Mouse (Mus musculus): ENCODE data around the gene Pitpnm3. TPM values are rescaled to one million over a fixed set of nuclear protein-coding genes. Genes with fewer than 3 reads are reported as not detected.

Pitpnm3 gene
- polyA plus RNA-seq, 1 experiment from 2014 or later: 0.39 TPM

DNA sequence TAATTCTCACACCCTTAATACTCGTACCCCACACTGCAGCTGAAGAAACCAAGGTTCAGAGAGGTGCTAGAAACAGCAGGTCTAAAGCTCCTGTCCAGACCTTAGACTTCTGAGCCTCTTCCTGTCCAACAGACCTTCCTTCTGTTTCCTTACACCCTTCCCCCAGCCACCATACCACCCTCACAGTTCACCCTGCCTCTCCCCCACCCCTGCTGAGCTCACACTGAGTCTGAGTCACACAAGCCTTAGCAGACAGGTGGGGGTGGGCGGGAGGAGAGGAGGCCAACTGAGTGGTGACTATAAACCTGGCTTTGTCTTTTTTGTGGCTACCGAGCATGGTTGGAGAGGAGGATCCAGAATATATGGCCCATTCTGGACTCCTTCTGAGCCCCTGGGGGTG, 24.9 kb downstream of the Pitpnm3 start:
- no peak overlapping the region for H3K27ac ChIP-seq (replicated peaks in 1 of 2; ENCODE audit: control insufficient read depth in 1 of 2, insufficient read depth in 1 of 2, low read depth in 2 of 2, low read length in 2 of 2)
- H3K4me2 ChIP-seq (ENCODE audit: low read length): no peak overlapping the region
- no peak overlapping the region for H3K9ac ChIP-seq (ENCODE audit: low read length)
- H3K4me1 ChIP-seq (ENCODE audit: control insufficient read depth in 2 of 2, insufficient read depth in 2 of 2, low read length in 2 of 2): no peaks in the 10 kb centered on the region
- no peak overlapping the region for H3K4me3 ChIP-seq (ENCODE audit: control insufficient read depth in 1 of 2, insufficient read depth in 1 of 2, low read depth in 1 of 2, low read length in 2 of 2)
- no peaks in the 10 kb centered on the region for H3K36me3 ChIP-seq (ENCODE audit: control insufficient read depth, insufficient read depth, low read length)
- no peaks in the 10 kb centered on the region for H3K27me3 ChIP-seq (ENCODE audit: control insufficient read depth, insufficient read depth, low read length)
- 37% methylated on average over 3 of the region's 3 CpGs for WGBS
- 0 out of 2 replicates have a peak, but pooled peaks cover 4% of the 10 kb centered on the region for H3K9me3 ChIP-seq (ENCODE audit: control insufficient read depth, low read length)
- ATAC-seq (ENCODE audit: insufficient number of reproducible peaks, insufficient read depth, low FRiP score, low read depth): no peak

GRCm38 (mm10) chr11:72104223-72104622, 31.4 kb downstream of the Pitpnm3 start:
- Histone ChIP-seq H3K27ac (replicated peaks in 1 of 2; ENCODE audit: control insufficient read depth in 1 of 2, insufficient read depth in 1 of 2, low read depth in 2 of 2, low read length in 2 of 2) (no peak overlapping the region), H3K4me2 (ENCODE audit: low read length) (no peak overlapping the region), H3K36me3 (ENCODE audit: control insufficient read depth, insufficient read depth, low read length) (no peaks in the 10 kb centered on the region), H3K4me3 (ENCODE audit: control insufficient read depth in 1 of 2, insufficient read depth in 1 of 2, low read depth in 1 of 2, low read length in 2 of 2) (no peak overlapping the region), H3K4me1 (ENCODE audit: control insufficient read depth in 2 of 2, insufficient read depth in 2 of 2, low read length in 2 of 2) (no peaks in the 10 kb centered on the region), H3K27me3 (ENCODE audit: control insufficient read depth, insufficient read depth, low read length) (no peaks in the 10 kb centered on the region), H3K9ac (ENCODE audit: low read length) (no peak overlapping the region), H3K9me3 (ENCODE audit: control insufficient read depth, low read length) (0 out of 2 replicates have a peak, but pooled peaks cover 4% of the 10 kb centered on the region)
- 68% methylated on average over 8 of the region's 8 CpGs for WGBS
- ATAC-seq (ENCODE audit: insufficient number of reproducible peaks, insufficient read depth, low FRiP score, low read depth): no peak

DNA sequence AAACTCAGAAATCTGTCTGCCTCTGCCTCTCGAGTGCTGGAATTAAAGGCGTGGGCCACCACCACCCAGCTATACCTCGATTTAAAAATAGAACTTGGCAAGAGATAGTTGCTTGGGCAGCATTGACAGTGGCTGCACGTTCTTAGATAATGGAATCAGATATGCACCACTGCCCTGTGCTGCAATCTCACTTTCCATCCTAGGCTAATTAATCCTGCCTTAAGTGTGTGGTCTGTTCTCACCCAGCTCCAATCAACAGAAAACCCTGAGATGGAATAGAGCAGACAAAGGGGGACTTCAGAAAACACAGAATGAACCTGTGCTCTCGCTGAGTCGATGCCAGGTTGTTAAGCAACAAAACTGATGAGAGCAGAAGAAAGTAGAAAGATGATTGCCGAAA, 32.0 kb downstream of the Pitpnm3 start:
- Histone ChIP-seq H3K27ac (replicated peaks in 1 of 2; ENCODE audit: control insufficient read depth in 1 of 2, insufficient read depth in 1 of 2, low read depth in 2 of 2, low read length in 2 of 2) (no peak overlapping the region), H3K9ac (ENCODE audit: low read length) (no peak overlapping the region), H3K9me3 (ENCODE audit: control insufficient read depth, low read length) (0 out of 2 replicates have a peak, but pooled peaks cover 4% of the 10 kb centered on the region), H3K36me3 (ENCODE audit: control insufficient read depth, insufficient read depth, low read length) (no peaks in the 10 kb centered on the region), H3K4me1 (ENCODE audit: control insufficient read depth in 2 of 2, insufficient read depth in 2 of 2, low read length in 2 of 2) (no peaks in the 10 kb centered on the region), H3K4me2 (ENCODE audit: low read length) (no peak overlapping the region), H3K27me3 (ENCODE audit: control insufficient read depth, insufficient read depth, low read length) (no peaks in the 10 kb centered on the region), H3K4me3 (ENCODE audit: control insufficient read depth in 1 of 2, insufficient read depth in 1 of 2, low read depth in 1 of 2, low read length in 2 of 2) (no peak overlapping the region)
- no peak for ATAC-seq (ENCODE audit: insufficient number of reproducible peaks, insufficient read depth, low FRiP score, low read depth)
- WGBS: 38% methylated on average over 7 of the region's 7 CpGs

GRCm38 (mm10) chr11:72100996-72101395, 34.6 kb downstream of the Pitpnm3 start:
- Histone ChIP-seq H3K27ac (replicated peaks in 1 of 2; ENCODE audit: control insufficient read depth in 1 of 2, insufficient read depth in 1 of 2, low read depth in 2 of 2, low read length in 2 of 2) (no peak overlapping the region), H3K36me3 (ENCODE audit: control insufficient read depth, insufficient read depth, low read length) (no peaks in the 10 kb centered on the region), H3K4me1 (ENCODE audit: control insufficient read depth in 2 of 2, insufficient read depth in 2 of 2, low read length in 2 of 2) (peaks cover 0 to 3% of the 10 kb centered on the region in 2 experiments; a peak in 1 of 4 replicates), H3K9ac (ENCODE audit: low read length) (no peak overlapping the region), H3K4me3 (ENCODE audit: control insufficient read depth in 1 of 2, insufficient read depth in 1 of 2, low read depth in 1 of 2, low read length in 2 of 2) (no peak overlapping the region), H3K9me3 (ENCODE audit: control insufficient read depth, low read length) (no peaks in the 10 kb centered on the region), H3K4me2 (ENCODE audit: low read length) (no peak overlapping the region), H3K27me3 (ENCODE audit: control insufficient read depth, insufficient read depth, low read length) (no peaks in the 10 kb centered on the region)
- ATAC-seq (ENCODE audit: insufficient number of reproducible peaks, insufficient read depth, low FRiP score, low read depth): no peak
- WGBS: 79% methylated on average over 4 of the region's 4 CpGs

GRCm38 (mm10) chr11:72099181-72099580, 36.4 kb downstream of the Pitpnm3 start:
- Histone ChIP-seq H3K4me3 (ENCODE audit: control insufficient read depth in 1 of 2, insufficient read depth in 1 of 2, low read depth in 1 of 2, low read length in 2 of 2) (no peak overlapping the region), H3K9me3 (ENCODE audit: control insufficient read depth, low read length) (no peaks in the 10 kb centered on the region), H3K36me3 (ENCODE audit: control insufficient read depth, insufficient read depth, low read length) (no peaks in the 10 kb centered on the region), H3K9ac (ENCODE audit: low read length) (no peak overlapping the region), H3K27me3 (ENCODE audit: control insufficient read depth, insufficient read depth, low read length) (no peaks in the 10 kb centered on the region), H3K4me2 (ENCODE audit: low read length) (no peak overlapping the region), H3K27ac (replicated peaks in 1 of 2; ENCODE audit: control insufficient read depth in 1 of 2, insufficient read depth in 1 of 2, low read depth in 2 of 2, low read length in 2 of 2) (no peak overlapping the region), H3K4me1 (ENCODE audit: control insufficient read depth in 2 of 2, insufficient read depth in 2 of 2, low read length in 2 of 2) (peaks cover 10 to 13% of the 10 kb centered on the region in 2 experiments)
- no peak for ATAC-seq (ENCODE audit: insufficient number of reproducible peaks, insufficient read depth, low FRiP score, low read depth)
- 81% methylated on average over 4 of the region's 4 CpGs for WGBS

- no peak for ATAC-seq (ENCODE audit: insufficient number of reproducible peaks, insufficient read depth, low FRiP score, low read depth)
- Histone ChIP-seq H3K36me3 (ENCODE audit: control insufficient read depth, insufficient read depth, low read length) (no peaks in the 10 kb centered on the region), H3K27ac (replicated peaks in 1 of 2; ENCODE audit: control insufficient read depth in 1 of 2, insufficient read depth in 1 of 2, low read depth in 2 of 2, low read length in 2 of 2) (no peak overlapping the region), H3K4me3 (ENCODE audit: control insufficient read depth in 1 of 2, insufficient read depth in 1 of 2, low read depth in 1 of 2, low read length in 2 of 2) (no peak overlapping the region), H3K4me2 (ENCODE audit: low read length) (no peak overlapping the region), H3K9ac (ENCODE audit: low read length) (no peak overlapping the region), H3K4me1 (ENCODE audit: control insufficient read depth in 2 of 2, insufficient read depth in 2 of 2, low read length in 2 of 2) (peaks cover 14 to 17% of the 10 kb centered on the region in 2 experiments), H3K27me3 (ENCODE audit: control insufficient read depth, insufficient read depth, low read length) (no peaks in the 10 kb centered on the region), H3K9me3 (ENCODE audit: control insufficient read depth, low read length) (no peaks in the 10 kb centered on the region)
- 59% methylated on average over 3 of the region's 3 CpGs for WGBS
Observed at GRCm38 (mm10) chr11:72098027-72098426, 37.6 kb downstream of the Pitpnm3 start.

DNA sequence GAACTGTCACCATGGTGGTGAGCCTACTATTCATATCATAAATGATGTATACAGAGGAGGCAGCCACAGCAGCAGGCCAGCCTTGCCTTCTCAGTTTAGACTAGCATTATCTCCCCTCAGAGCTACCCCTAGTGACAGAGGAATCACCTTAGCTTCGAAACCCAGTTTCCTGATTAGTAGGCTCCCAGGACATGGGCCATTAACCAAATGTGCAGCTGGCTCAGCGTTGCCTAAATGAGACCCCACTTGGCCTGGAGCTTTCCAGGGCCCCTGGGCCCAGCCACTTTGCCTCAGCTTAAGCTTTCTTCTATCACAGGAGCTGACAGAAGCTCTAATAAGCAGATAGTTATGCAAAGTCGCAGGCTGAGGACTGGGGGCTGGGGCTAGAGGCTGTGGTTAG, 39.6 kb downstream of the Pitpnm3 start:
- H3K4me3 ChIP-seq (ENCODE audit: control insufficient read depth in 1 of 2, insufficient read depth in 1 of 2, low read depth in 1 of 2, low read length in 2 of 2): no peak overlapping the region
- H3K36me3 ChIP-seq (ENCODE audit: control insufficient read depth, insufficient read depth, low read length): no peaks in the 10 kb centered on the region
- H3K9ac ChIP-seq (ENCODE audit: low read length): no peak overlapping the region
- WGBS: 34% methylated on average over 3 of the region's 3 CpGs
- H3K4me1 ChIP-seq (ENCODE audit: control insufficient read depth in 2 of 2, insufficient read depth in 2 of 2, low read length in 2 of 2): peaks cover 14 to 17% of the 10 kb centered on the region in 2 experiments
- ATAC-seq (ENCODE audit: insufficient number of reproducible peaks, insufficient read depth, low FRiP score, low read depth): no peak
- no peak overlapping the region for H3K4me2 ChIP-seq (ENCODE audit: low read length)
- H3K9me3 ChIP-seq (ENCODE audit: control insufficient read depth, low read length): no peaks in the 10 kb centered on the region
- no peak overlapping the region for H3K27ac ChIP-seq (replicated peaks in 1 of 2; ENCODE audit: control insufficient read depth in 1 of 2, insufficient read depth in 1 of 2, low read depth in 2 of 2, low read length in 2 of 2)
- no peaks in the 10 kb centered on the region for H3K27me3 ChIP-seq (ENCODE audit: control insufficient read depth, insufficient read depth, low read length)

- Histone ChIP-seq H3K27ac (replicated peaks in 1 of 2; ENCODE audit: control insufficient read depth in 1 of 2, insufficient read depth in 1 of 2, low read depth in 2 of 2, low read length in 2 of 2) (no peak overlapping the region), H3K36me3 (ENCODE audit: control insufficient read depth, insufficient read depth, low read length) (no peaks in the 10 kb centered on the region)
Observed at GRCm38 (mm10) chr11:72094442-72094841, 41.1 kb downstream of the Pitpnm3 start.

More at GRCm38 (mm10) chr11:72094442-72094841, 41.1 kb downstream of the Pitpnm3 start:
- Histone ChIP-seq H3K9ac (ENCODE audit: low read length) (no peak overlapping the region), H3K9me3 (ENCODE audit: control insufficient read depth, low read length) (no peaks in the 10 kb centered on the region), H3K4me3 (ENCODE audit: control insufficient read depth in 1 of 2, insufficient read depth in 1 of 2, low read depth in 1 of 2, low read length in 2 of 2) (no peak overlapping the region), H3K4me2 (ENCODE audit: low read length) (no peak overlapping the region), H3K27me3 (ENCODE audit: control insufficient read depth, insufficient read depth, low read length) (no peaks in the 10 kb centered on the region), H3K4me1 (ENCODE audit: control insufficient read depth in 2 of 2, insufficient read depth in 2 of 2, low read length in 2 of 2) (peaks cover 14 to 17% of the 10 kb centered on the region in 2 experiments)
- 70% methylated on average over 7 of the region's 7 CpGs for WGBS
- ATAC-seq (ENCODE audit: insufficient number of reproducible peaks, insufficient read depth, low FRiP score, low read depth): no peak

All from heart, embryonic 14.5 days (tissue).